Mouse (Mus musculus): Measurements from ENCODE around the gene Sycp2l.

GRCm38 (mm10) chr13:41146271-41146670, 32.2 kb downstream of the Sycp2l start:
- TF ChIP-seq CTCF (IDR thresholded peaks at IDR 0.05) (peak; percentile 90), EP300 (IDR thresholded peaks at IDR 0.05) (no peak)
